ENCODE assay signal across 16 mouse cellular contexts in the genomic region with DNA sequence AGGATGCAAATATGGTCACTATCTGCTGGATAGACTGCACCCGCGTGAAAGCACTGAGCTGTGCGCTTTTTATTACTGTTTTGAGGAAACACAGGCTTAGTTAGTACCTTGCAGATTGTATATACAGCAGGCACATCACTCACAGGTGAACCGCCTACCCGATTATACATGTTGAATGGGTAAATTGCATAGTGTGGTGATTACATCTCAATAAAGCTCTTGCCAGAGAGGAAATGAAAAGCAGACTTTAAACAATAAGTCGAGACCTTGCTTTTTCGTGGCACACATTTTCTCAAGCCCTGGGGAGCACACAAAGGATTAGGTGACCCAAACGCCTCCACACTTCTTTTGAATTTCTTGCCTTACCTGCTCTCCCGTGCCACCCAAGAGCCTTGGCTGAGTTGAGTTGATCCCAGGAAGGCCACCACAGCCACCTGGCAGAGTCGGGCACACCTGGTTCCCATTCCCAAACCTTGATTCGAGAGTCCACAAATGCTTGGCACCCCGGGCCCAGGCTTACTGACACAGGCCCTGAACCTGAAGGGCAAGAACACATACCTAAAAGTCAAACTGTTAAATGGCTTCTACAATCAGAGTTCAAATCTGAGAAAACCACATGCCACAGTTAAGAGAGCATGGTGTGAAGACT.
DNase-seq lines count a peak whose midpoint lies in the region; ATAC-seq and TF ChIP-seq lines count a peak whose summit lies in the region.
"Had no signal": no experiment of that assay in that cellular context is flagged by ENCODE, and none has a peak within 500 bp of the region (broad histone marks: within the 10 kb centered on the region; RNA-seq: fewer than 3 reads in every experiment).

No protein-coding gene starts in this region.

- intact Hi-C loops in gastrocnemius, adult 2 months (cut with DNase I) = no loop called here

- H3K4me1 ChIP-seq in embryonic facial prominence, embryonic 13.5 days = peaks cover 49% of the 10 kb centered on the region
- H3K4me1 ChIP-seq in limb, embryonic 13.5 days = peaks cover 43% of the 10 kb centered on the region

- 0 out of 2 replicates have a peak, but pooled peaks have one; percentile 26 for ATAC-seq in embryonic facial prominence, embryonic 13.5 days (ENCODE audit: insufficient number of reproducible peaks, insufficient read depth, low FRiP score, low TSS enrichment, low read depth)
- no peak for ATAC-seq in limb, embryonic 13.5 days (ENCODE audit: low FRiP score, low read depth)
- ATAC-seq: forebrain, embryonic 14.5 days; inflammation-experienced regulatory T-cells, adult 6 months had no signal

- H3K27ac ChIP-seq in embryonic facial prominence, embryonic 13.5 days = peak overlapping the region; percentile 48; the same call in 1 of the 2 replicates
- peak overlapping the region; percentile 73 for H3K27ac ChIP-seq in limb, embryonic 13.5 days
- no peak overlapping the region for H3K27ac ChIP-seq in gastrocnemius, adult 2 months
- H3K27ac ChIP-seq: hindbrain, embryonic 12.5 days had no signal

- no peak overlapping the region for H3K4me2 ChIP-seq in embryonic facial prominence, embryonic 13.5 days
- no peak overlapping the region for H3K4me2 ChIP-seq in limb, embryonic 13.5 days (replicated peaks)
- H3K4me2 ChIP-seq: heart, embryonic 12.5 days; hindbrain, embryonic 12.5 days had no signal

- 65% methylated on average over 12 of the region's 12 CpGs for WGBS in embryonic facial prominence, embryonic 13.5 days
- 52% methylated on average over 12 of the region's 12 CpGs for WGBS in limb, embryonic 13.5 days

- H3K9ac ChIP-seq in embryonic facial prominence, embryonic 13.5 days = no peak overlapping the region
- H3K9ac ChIP-seq in limb, embryonic 13.5 days = no peak overlapping the region
- H3K9ac ChIP-seq: heart, embryonic 12.5 days; hindbrain, embryonic 12.5 days had no signal

- H3K9me3 ChIP-seq in embryonic facial prominence, embryonic 13.5 days = no peaks in the 10 kb centered on the region
- no peaks in the 10 kb centered on the region for H3K9me3 ChIP-seq in limb, embryonic 13.5 days
- H3K9me3 ChIP-seq: forebrain, embryonic 10.5 days; heart, embryonic 12.5 days; hindbrain, embryonic 12.5 days had no signal

- peak; percentile 99 for DNase-seq in fat pad, adult 2 months (ENCODE audit: extremely low read depth, low read depth, low spot score)
- DNase-seq in lung, postnatal 25 days (ENCODE audit: low spot score) = no peak
- no peak for DNase-seq in gastrocnemius, adult 2 months
- no peak for DNase-seq in kidney, postnatal 25 days
- DNase-seq: adrenal gland, adult 2 months; adrenal gland, postnatal 25 days; cerebellum, adult 18-20 months; cerebellum, adult 9-11 months; cerebellum, postnatal 36 days had no signal

- TF ChIP-seq CTCF in gastrocnemius, adult 2 months (IDR thresholded peaks at IDR 0.05) = no peak

- H3K4me3 ChIP-seq in embryonic facial prominence, embryonic 13.5 days = no peak overlapping the region
- H3K4me3 ChIP-seq in limb, embryonic 13.5 days = no peak overlapping the region
- no peak overlapping the region for H3K4me3 ChIP-seq in gastrocnemius, adult 2 months
- H3K4me3 ChIP-seq: forebrain, embryonic 10.5 days; heart, embryonic 12.5 days; hindbrain, embryonic 12.5 days had no signal

- H3K27me3 ChIP-seq in embryonic facial prominence, embryonic 13.5 days = no peaks in the 10 kb centered on the region
- H3K27me3 ChIP-seq in limb, embryonic 13.5 days = no peaks in the 10 kb centered on the region
- H3K27me3 ChIP-seq: heart, embryonic 12.5 days; hindbrain, embryonic 12.5 days had no signal

- H3K36me3 ChIP-seq in embryonic facial prominence, embryonic 13.5 days = no peaks in the 10 kb centered on the region
- H3K36me3 ChIP-seq in limb, embryonic 13.5 days = no peaks in the 10 kb centered on the region
- H3K36me3 ChIP-seq: forebrain, embryonic 10.5 days; heart, embryonic 12.5 days; hindbrain, embryonic 12.5 days had no signal
